Mouse (Mus musculus) spleen, adult 18-20 months (tissue): ENCODE data around the gene Arsa.

Source experiments
- DNase-seq, 2 experiments: peaks; one replicate each; pipeline ENCODE4 v3.0.0; 2022; ENCODE audit warnings: mixed read lengths in 2 of 2

Arsa gene

DNA sequence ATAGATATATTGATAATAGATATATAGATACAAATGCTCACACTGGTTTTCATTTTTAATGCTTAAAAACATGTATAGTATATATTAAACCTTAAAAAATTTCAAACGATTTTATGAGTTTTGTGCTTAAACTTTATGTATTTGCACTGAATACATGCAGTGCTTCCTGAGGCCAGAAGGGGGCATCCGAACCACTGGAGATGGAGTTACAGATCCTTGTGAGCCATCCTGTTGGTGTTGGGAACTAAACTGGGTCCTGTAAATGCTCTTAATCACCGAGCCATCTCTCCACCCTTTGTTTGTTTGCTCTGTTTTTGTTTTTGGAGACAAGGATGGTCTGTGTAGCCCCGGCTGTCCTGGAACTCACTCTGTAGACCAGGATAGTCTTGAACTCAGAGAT, 17.7 kb upstream of the Arsa start:
- DNase-seq: no peak

GRCm38 (mm10) chr15:89488611-89489117, 11.4 kb upstream of the Arsa start:
- no peak for DNase-seq

- DNase-seq: no peak
Observed at GRCm38 (mm10) chr15:89488182-89488581, 11.0 kb upstream of the Arsa start.

DNA sequence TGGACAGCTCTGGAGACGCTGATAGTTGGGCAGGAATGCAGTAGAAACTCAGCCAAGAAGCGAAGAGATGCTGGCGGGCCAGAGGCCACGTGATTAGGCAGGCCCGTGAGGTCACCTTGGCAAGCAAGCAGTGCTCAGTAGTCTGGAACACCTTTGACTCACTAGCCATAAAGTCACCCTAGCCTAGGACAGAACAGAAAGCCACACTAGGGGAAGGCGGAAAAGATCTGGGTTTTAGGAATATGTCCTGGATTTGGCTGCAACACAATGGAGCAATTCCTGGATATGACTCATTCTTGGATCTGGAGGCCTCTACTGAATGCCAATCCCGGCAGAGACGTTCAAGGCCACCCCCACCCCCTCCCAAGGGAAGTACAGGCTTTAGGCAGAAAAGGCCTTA, 3.4 kb upstream of the Arsa start:
- DNase-seq: no peak

DNA sequence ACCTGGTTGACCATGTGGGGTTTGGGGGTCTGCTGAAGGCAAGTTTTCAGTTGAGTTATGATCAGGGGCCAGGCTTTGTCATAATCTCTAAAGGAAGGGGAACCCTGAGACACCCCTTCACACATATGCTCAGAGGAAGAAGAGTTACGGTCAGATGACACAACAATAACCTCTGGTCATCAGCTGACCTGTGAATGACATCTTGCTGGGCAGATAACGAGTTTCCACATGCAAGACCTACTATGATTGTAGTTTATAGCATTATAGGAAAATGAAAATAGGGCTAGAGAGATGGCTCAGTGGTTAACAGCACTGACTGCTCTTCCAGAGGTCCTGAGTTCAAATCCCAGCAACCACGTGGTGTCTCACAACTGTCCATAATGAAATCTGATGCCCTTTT, 1.4 kb upstream of the Arsa start:
- DNase-seq: no peak

- no peak for DNase-seq
Observed at GRCm38 (mm10) chr15:89477806-89478205, 581 bp upstream of the Arsa start.

- DNase-seq: no peak
Observed at GRCm38 (mm10) chr15:89476475-89476815, 780 bp downstream of the Arsa start.

- DNase-seq: peak; percentile 89 to 90
Observed at GRCm38 (mm10) chr15:89475611-89476474, 1.4 kb downstream of the Arsa start.

DNA sequence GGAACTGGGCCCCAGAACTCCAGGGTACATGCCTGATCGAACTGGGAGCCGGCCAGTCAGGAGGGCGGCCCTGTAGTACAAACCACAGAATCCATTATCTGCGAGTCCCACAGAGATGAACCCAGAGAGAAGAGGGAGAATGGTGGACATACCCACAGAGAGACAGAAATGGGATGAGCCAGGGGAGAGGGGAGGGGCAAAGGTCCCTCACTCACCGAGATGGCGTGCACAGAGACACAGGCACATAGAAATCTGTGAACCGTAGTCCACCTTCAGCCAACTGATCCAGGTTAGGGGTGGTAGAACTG, 2.0 kb downstream of the Arsa start:
- no peak for DNase-seq

DNA sequence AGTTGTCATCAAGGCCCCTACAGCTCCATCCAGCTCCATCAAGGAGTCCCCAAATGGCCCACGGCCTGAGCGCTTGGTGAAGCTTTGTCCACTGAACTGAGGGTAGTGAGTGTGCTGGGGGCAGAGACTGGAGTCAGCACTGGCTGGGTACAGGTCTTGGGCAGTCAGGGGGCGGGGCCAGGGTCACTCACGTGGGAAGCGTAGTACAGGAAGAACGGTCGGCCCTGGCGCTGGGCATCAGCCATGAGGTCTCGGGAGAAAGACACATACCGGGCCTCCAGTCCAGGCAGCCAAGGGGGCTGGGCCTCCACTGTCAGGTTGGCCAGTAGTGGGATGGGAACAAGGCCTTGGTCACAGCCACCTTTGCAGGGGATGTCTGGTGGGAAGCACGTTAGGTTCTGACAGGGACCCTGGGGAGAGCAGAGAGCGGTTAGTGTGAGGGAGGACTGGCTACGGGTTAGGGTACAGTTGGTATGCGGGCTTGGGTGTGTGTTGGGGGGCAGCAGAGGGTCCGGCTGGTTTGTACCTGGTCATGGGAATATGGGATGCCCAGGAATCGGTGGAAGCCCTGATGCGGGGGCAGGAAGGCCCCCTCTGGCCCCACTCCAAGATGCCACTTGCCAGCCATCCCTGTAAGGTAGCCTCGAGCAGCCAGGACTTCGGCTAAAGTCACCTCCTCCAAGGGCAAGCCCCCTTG, 2.5 kb downstream of the Arsa start:
- DNase-seq: no peak

DNA sequence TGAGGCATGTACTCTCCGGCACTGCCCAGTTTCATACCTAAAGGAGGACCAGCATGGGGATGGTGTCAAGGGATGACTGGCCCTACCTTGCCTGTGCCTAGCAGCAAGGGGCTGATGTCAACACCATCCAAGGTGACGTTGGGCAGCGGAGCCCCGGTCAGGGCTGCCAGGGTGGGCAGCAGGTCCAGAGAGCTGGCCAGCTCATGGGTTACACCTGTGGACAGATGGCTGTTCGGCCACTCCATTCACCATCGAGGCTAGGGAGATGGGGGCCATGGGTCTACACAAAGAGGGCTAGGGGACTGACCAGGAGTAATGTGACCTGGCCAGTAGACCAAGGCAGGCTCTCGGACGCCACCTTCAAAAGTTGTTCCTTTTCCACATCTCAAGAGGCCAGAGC, 3.3 kb downstream of the Arsa start:
- DNase-seq: no peak

DNA sequence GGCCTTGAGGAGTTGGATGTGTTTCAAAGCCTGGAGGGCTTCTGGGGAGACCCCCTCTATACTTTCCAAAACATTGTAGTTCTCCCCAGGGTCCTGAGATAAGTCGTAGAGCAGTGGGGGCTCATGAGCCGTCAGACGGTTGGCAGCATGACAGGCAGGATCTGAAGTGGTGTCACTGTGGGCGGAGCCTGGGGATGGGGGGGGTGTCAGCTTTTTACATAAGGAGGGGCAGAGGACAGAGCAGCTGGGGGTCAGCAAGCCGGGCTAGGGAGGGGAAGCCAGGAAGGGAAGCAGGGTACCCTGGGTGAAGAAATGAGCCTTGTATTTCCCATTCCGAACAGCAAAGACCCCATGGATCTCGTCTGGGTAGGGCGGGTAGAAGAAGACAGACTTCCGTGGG, 3.9 kb downstream of the Arsa start:
- no peak for DNase-seq

DNA sequence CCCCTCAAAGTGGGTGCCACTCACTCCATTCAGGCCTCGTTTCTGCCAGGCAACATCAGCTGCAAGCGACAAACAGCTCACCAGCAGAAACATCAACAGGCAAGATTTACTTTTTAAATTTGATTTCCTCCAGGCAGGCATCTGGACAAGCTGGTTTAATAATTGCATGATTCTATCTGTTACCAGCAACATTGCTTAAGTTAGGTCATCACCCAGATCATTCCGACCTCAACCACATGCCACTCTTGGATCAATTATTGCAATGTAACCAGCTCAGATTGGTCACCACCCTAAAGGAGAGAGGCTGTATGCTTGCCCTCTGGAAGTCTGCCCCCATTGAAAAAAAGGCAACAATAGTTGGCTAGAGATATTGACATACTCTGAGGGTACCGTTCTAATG, 5.7 kb downstream of the Arsa start:
- DNase-seq: no peak

GRCm38 (mm10) chr15:89468577-89468976, 8.6 kb downstream of the Arsa start:
- DNase-seq: no peak

DNA sequence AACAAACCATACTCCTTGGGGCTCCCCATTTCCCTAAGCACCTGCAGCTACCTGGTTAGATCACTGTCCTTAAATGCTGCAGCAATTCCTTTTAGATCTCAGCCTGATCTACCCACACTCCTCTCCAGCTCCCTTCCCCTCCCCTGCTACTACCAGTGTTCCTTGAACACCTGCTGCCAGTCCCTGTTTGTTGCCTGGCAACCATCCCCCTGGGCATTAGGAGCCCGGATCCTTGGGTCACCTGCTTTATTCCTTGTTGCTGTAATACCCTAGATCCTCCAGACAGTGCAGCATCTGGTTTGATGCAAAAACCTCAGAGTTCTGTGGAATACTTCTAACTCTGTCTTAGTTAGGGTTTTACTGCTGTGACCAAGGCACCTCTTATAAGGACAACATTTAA, 12.2 kb downstream of the Arsa start:
- DNase-seq: no peak

- DNase-seq: no peak
Observed at GRCm38 (mm10) chr15:89463334-89464235, 13.6 kb downstream of the Arsa start.

DNA sequence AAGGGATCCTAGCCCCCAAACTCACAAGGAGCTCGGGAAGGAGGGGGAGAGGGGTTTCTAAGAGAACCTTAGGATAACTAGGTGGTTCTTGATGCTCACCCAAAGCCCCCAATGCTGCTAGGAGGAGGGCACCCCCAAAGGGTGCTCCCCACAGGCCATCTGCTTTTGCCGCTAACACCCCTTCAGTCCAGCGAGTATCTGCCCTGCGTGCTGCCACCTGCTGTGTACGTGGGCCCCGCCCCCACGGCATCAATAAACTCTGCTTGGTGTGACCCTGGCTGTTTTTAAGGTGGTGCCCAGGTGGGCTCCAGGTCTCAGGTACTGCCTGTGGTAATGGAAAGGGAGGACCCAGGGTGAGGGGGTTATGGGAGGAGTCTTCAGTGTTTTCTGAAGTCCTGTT, 15.0 kb downstream of the Arsa start:
- DNase-seq: no peak

DNA sequence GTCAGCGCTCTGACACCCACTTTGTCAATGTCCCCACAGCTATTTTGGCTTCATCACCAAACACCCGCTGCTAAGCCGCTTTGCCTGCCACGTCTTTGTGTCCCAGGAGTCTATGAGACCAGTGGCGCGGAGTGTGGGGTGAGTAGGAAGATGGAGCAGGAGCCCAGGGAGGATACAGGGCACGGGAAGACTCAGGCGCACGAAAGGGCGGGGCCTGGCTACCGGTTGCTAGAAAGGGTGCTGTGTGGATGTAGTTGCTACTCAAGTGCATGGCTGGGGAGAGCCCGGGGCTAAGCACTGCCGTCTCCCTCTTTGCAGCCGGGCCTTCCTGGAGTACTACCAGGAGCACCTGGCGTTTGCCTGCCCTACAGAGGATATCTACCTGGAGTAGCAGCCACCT, 15.9 kb downstream of the Arsa start:
- DNase-seq: no peak

DNA sequence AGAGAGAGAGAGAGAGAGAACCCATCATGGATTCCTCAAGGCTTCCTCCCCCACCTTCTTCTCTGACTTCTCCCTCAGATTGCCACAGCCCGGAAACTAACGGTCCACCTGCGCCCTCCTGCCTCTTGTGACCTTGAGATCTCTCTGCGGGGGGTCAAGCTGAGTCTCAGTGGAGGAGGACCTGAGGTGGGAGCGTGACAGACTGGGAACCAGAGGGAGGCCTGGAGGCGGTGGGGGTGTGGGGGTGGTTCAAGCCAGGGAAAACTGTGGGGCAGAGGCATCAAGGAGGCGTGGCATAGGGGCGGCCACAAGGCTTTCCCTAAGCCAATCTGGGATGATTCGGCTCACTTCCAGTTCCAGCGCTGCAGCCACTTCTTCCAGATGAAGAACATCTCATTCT, 16.9 kb downstream of the Arsa start:
- DNase-seq: no peak

- no peak for DNase-seq
Observed at GRCm38 (mm10) chr15:89459821-89460220, 17.4 kb downstream of the Arsa start.

DNA sequence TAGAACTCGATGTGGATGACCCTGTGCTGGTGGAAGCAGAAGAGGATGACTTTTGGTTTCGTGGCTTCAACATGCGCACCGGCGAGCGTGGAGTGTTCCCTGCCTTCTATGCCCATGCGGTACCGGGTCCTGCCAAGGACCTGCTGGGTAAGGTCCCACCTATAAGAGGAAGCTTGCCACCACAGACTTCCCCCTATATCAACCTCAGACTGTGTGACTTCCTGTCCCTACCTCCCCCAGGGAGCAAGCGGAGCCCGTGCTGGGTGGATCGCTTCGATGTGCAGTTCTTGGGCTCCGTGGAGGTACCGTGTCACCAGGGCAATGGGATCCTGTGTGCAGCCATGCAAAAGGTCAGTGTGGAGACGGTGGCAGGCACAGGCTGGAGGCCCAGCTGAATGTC, 18.3 kb downstream of the Arsa start:
- DNase-seq: peak in 1 of 2 experiments; percentile 23

- DNase-seq: no peak
Observed at GRCm38 (mm10) chr15:89455642-89456041, 21.6 kb downstream of the Arsa start.

DNA sequence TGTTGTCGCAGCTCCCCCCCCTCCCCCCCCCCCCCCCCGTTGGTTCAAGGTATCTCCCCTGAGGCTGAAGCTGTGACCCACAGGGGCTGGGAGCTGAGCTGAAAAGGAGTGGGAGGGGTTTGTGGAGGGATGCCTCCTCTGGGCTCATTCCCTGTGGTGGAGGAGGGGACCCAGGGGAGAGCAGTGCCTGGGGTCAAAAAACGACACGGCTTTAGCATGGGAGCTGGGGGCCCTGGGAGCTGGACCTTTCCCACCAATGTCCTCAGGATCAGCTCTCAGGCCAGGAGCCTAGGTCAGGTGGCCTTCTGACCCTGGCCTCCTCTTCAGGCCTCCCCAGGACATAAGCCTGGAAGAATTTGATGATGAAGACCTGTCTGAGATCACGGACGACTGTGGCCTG, 22.4 kb downstream of the Arsa start:
- DNase-seq: no peak
